Mouse (Mus musculus) MEL (cell line): ENCODE measurements around the gene Hck.

ENCODE experiments used
- BHLHE40 ChIP-seq: IDR thresholded peaks from 2 replicates; pipeline ENCODE4 v1.6.1; 2012; ENCODE audit warnings: low read depth, mild to moderate bottlenecking, inconsistent platforms, low read length, improper control_type of control experiment, borderline replicate concordance
- CHD2 ChIP-seq: IDR thresholded peaks from 2 replicates; pipeline ENCODE4 v1.6.1; 2011; ENCODE audit warnings: low read length, improper control_type of control experiment
- CTCF ChIP-seq, 3 experiments: IDR thresholded peaks in 2 of 3; conservative IDR thresholded peaks in 1 of 3; 2 replicates each; pipeline ENCODE4 v1.5.1; 2011 to 2012; ENCODE audit warnings: low read length in 3 of 3, low read depth in 2 of 3, mild to moderate bottlenecking in 2 of 3, improper control_type of control experiment in 1 of 3, inconsistent platforms in 1 of 3, mixed read lengths in 1 of 3, moderate library complexity in 1 of 3; ENCODE audit not compliant: control insufficient read depth in 1 of 3, insufficient read depth in 1 of 3, poor library complexity in 1 of 3, severe bottlenecking in 1 of 3
- EP300 ChIP-seq, 2 experiments: IDR thresholded peaks; 2 replicates each; pipeline ENCODE4 v1.6.1; 2011; ENCODE audit warnings: improper control_type of control experiment in 2 of 2, low read length in 2 of 2, low read depth in 1 of 2, mild to moderate bottlenecking in 1 of 2
- GATA1 ChIP-seq: IDR thresholded peaks from 2 replicates; pipeline ENCODE4 v1.6.1; 2011; ENCODE audit warnings: low read depth, low read length, improper control_type of control experiment
- MAX ChIP-seq: IDR thresholded peaks from 2 replicates; pipeline ENCODE4 v1.6.1; 2011; ENCODE audit warnings: low read length, improper control_type of control experiment
- MXI1 ChIP-seq: IDR thresholded peaks from 2 replicates; pipeline ENCODE4 v1.6.1; 2011; ENCODE audit warnings: mild to moderate bottlenecking, low read depth, low read length, improper control_type of control experiment
- NRF1 ChIP-seq: IDR thresholded peaks from 2 replicates; pipeline ENCODE4 v1.6.1; 2014; ENCODE audit warnings: low read depth, mild to moderate bottlenecking, inconsistent platforms, low read length, improper control_type of control experiment, moderate library complexity; ENCODE audit not compliant: poor library complexity, insufficient read depth, severe bottlenecking
- POLR2A ChIP-seq, 2 experiments: IDR thresholded peaks; 2 replicates each; pipeline ENCODE4 v1.6.1; 2011 to 2012; ENCODE audit warnings: low read length in 2 of 2, mild to moderate bottlenecking in 2 of 2, control low read depth in 1 of 2, improper control_type of control experiment in 1 of 2, low read depth in 1 of 2, moderate library complexity in 1 of 2; ENCODE audit not compliant: control insufficient read depth in 1 of 2, insufficient read depth in 1 of 2, poor library complexity in 1 of 2
- POLR2AphosphoS2 ChIP-seq: IDR thresholded peaks from 2 replicates; pipeline ENCODE4 v1.6.1; 2011; ENCODE audit warnings: low read length, improper control_type of control experiment
- TCF12 ChIP-seq: IDR thresholded peaks from 2 replicates; pipeline ENCODE4 v1.6.1; 2014; ENCODE audit warnings: low read depth, mild to moderate bottlenecking, inconsistent platforms, low read length, improper control_type of control experiment, moderate library complexity
- USF1 ChIP-seq: IDR thresholded peaks from 2 replicates; pipeline ENCODE4 v1.6.1; 2014; ENCODE audit warnings: low read depth, mild to moderate bottlenecking, inconsistent platforms, low read length, improper control_type of control experiment, moderate library complexity
- ZC3H11A ChIP-seq: IDR thresholded peaks from 2 replicates; pipeline ENCODE4 v1.6.1; 2012; ENCODE audit warnings: low read depth, mild to moderate bottlenecking, inconsistent platforms, low read length, improper control_type of control experiment
- ZNF384 ChIP-seq: IDR thresholded peaks from 2 replicates; pipeline ENCODE4 v1.6.1; 2012; ENCODE audit warnings: low read depth, mild to moderate bottlenecking, inconsistent platforms, low read length, improper control_type of control experiment

- no peak for TF ChIP-seq POLR2A (IDR thresholded peaks at IDR 0.05; ENCODE audit: control insufficient read depth in 1 of 2, insufficient read depth in 1 of 2, low read depth in 1 of 2, low read length in 2 of 2, poor library complexity in 1 of 2)
- no peak for TF ChIP-seq CTCF (IDR thresholded peaks at IDR 0.05 in 2 of 3, conservative IDR thresholded peaks at IDR 0.05 in 1 of 3; ENCODE audit: control insufficient read depth in 1 of 3, insufficient read depth in 1 of 3, low read depth in 2 of 3, low read length in 3 of 3, poor library complexity in 1 of 3, severe bottlenecking in 1 of 3)
- no peak for TF ChIP-seq USF1
- no peak for TF ChIP-seq POLR2AphosphoS2
- TF ChIP-seq MXI1, result no peak
- no peak for TF ChIP-seq ZC3H11A
- no peak for TF ChIP-seq EP300 (IDR thresholded peaks at IDR 0.05; ENCODE audit: low read depth in 1 of 2, low read length in 2 of 2)
- no peak for TF ChIP-seq ZNF384
- TF ChIP-seq CHD2, result no peak
- no peak for TF ChIP-seq NRF1
- no peak for TF ChIP-seq GATA1
- TF ChIP-seq TCF12, result no peak
- TF ChIP-seq MAX, result no peak
- no peak for TF ChIP-seq BHLHE40
These were observed 19.0 kb upstream of the Hck start for GRCm38 (mm10) chr2:153089316-153089715.
